Mouse (Mus musculus): ENCODE data around the gene Rora. TPM values are rescaled to one million over a fixed set of nuclear protein-coding genes. Genes with fewer than 3 reads are reported as not detected.

Rora gene
- polyA plus RNA-seq, 1 experiment from 2014 or later, result 7.5 TPM

DNA sequence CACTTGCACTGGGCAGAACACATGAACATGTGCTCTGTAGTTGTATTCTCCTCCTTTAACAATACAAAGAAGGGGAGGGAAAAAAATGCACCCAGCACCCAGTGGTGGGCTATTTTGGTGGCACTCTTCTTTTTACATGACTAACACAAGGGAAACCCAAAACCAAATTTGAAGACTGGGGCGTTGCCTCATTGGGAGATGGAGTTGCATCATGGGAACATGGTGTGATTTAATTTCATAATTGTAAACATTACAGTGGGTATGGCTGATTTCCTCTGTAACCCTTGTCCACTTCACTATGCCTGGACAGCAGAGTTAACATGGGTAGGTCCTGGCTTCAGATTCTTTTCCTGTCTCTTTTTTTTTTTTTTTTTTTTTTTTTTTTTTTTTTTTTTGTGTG is 634.5 kb downstream of the Rora start:
- no peak overlapping the region for H3K4me2 ChIP-seq (replicated peaks; ENCODE audit: low read depth)
- no peaks in the 10 kb centered on the region for H3K36me3 ChIP-seq (ENCODE audit: control insufficient read depth, insufficient read depth, low read length)
- TF ChIP-seq CTCF (IDR thresholded peaks at IDR 0.05; ENCODE audit: low read depth) (no peak), EP300 (optimal IDR thresholded peaks at IDR 0.05) (no peak)
- no peak overlapping the region for H3K27ac ChIP-seq (replicated peaks)
- H3K27me3 ChIP-seq (ENCODE audit: control insufficient read depth, insufficient read depth, low read length), result 0 out of 2 replicates have a peak, but pooled peaks cover under 1% of the 10 kb centered on the region
- no peaks in the 10 kb centered on the region for H3K9me3 ChIP-seq (ENCODE audit: control insufficient read depth, low read length)
- no peak for DNase-seq (ENCODE audit: low spot score)
- ATAC-seq (ENCODE audit: low FRiP score, low TSS enrichment), result no peak
- no peak overlapping the region for H3K4me3 ChIP-seq (ENCODE audit: low read depth, low read length)
- no peak overlapping the region for H3K9ac ChIP-seq (ENCODE audit: low read length)
- no peaks in the 10 kb centered on the region for H3K4me1 ChIP-seq (replicated peaks; ENCODE audit: control insufficient read depth, insufficient read depth)
- WGBS, result 76% methylated on average over 1 of the region's 1 CpGs

DNA sequence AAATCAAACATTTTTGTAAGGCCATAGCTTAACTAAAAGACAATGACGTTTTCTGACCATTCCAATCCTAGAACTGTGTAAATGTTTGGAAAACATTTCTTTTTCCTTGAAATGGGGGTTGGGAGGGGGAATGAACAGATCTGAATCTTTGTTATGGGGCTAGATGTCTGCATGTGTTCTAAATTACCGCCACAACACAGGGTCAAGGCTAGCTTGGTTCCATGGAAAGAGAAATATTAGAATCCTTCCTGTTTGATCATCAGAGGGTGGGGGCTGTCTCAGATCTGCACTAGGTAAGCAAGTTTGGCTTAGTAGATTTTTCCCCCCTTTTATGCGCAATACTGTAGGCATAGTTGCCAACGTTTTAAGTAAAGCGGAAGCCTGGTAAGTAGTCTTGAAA is 635.0 kb downstream of the Rora start:
- Histone ChIP-seq H3K4me3 (ENCODE audit: low read depth, low read length) (no peak overlapping the region), H3K4me2 (replicated peaks; ENCODE audit: low read depth) (no peak overlapping the region), H3K9ac (ENCODE audit: low read length) (no peak overlapping the region), H3K27ac (replicated peaks) (no peak overlapping the region), H3K36me3 (ENCODE audit: control insufficient read depth, insufficient read depth, low read length) (no peaks in the 10 kb centered on the region), H3K4me1 (replicated peaks; ENCODE audit: control insufficient read depth, insufficient read depth) (no peaks in the 10 kb centered on the region), H3K9me3 (ENCODE audit: control insufficient read depth, low read length) (no peaks in the 10 kb centered on the region), H3K27me3 (ENCODE audit: control insufficient read depth, insufficient read depth, low read length) (0 out of 2 replicates have a peak, but pooled peaks cover 3% of the 10 kb centered on the region)
- WGBS, result 49% methylated on average over 5 of the region's 5 CpGs
- DNase-seq (ENCODE audit: low spot score), result no peak
- no peak for ATAC-seq (ENCODE audit: low FRiP score, low TSS enrichment)
- TF ChIP-seq EP300 (optimal IDR thresholded peaks at IDR 0.05) (no peak), CTCF (IDR thresholded peaks at IDR 0.05; ENCODE audit: low read depth) (no peak)

- DNase-seq (ENCODE audit: low spot score) (peak; percentile 86), ATAC-seq (ENCODE audit: low FRiP score, low TSS enrichment) (peak; percentile 96)
- H3K4me2 ChIP-seq (replicated peaks; ENCODE audit: low read depth), result peak overlapping the region; percentile 99
- H3K27ac ChIP-seq (replicated peaks), result peak overlapping the region; percentile 49; the same call in 1 of the 2 replicates
- TF ChIP-seq CTCF (IDR thresholded peaks at IDR 0.05; ENCODE audit: low read depth) (peak; percentile 21), EP300 (optimal IDR thresholded peaks at IDR 0.05) (no peak)
- H3K36me3 ChIP-seq (ENCODE audit: control insufficient read depth, insufficient read depth, low read length), result no peaks in the 10 kb centered on the region
- H3K4me3 ChIP-seq (ENCODE audit: low read depth, low read length), result peak overlapping the region; percentile 72
- 0 out of 2 replicates have a peak, but pooled peaks cover 3% of the 10 kb centered on the region for H3K27me3 ChIP-seq (ENCODE audit: control insufficient read depth, insufficient read depth, low read length)
- peak overlapping the region; percentile 77 for H3K9ac ChIP-seq (ENCODE audit: low read length)
- H3K4me1 ChIP-seq (replicated peaks; ENCODE audit: control insufficient read depth, insufficient read depth), result no peaks in the 10 kb centered on the region
- H3K9me3 ChIP-seq (ENCODE audit: control insufficient read depth, low read length), result no peaks in the 10 kb centered on the region
- 2% methylated on average over 57 of the region's 59 CpGs for WGBS
These were observed 635.8 kb downstream of the Rora start for GRCm38 (mm10) chr9:69289056-69290017.

DNA sequence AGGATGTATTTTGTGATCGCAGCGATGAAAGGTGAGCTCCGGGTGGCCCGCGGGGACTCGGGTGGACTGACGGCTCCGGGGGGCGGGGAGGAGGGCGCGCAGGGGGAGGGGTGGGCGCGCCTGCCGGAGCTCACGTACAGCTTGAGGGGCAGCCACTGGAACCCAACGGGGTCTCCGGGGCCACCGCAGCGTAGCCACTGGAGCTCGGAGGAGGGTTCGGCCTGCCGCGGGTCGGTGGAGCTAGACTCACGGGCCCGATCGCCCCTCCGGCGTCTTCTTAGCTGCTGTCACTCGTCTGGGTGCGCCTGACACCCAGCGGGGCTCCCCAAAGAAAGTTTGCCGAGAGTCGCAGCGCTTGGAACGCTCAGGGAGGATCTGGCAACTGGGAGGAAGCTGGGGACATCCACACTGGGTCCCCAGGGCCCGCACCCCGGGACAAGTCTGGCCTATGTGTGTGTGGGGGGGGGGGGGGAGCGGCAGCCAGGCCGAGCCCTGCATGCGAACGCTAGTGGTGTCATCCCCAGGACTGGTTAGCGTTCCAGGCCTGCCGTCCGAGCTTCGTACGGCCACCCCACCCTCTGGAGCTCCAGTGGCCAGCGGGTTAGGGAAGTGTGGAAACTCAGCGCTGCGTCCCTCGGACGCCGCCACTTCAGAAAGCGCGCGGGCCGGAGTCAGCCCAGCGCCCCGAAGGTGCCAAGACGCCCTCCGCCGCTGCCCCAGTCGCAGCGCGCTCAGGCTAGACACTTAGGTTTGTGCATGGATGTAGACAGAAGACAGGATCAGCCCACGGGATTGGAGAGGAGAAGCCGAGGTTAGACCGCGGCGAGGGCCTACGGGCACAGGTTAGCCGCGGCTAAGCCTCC is 636.7 kb downstream of the Rora start:
- Histone ChIP-seq H3K9me3 (ENCODE audit: control insufficient read depth, low read length) (no peaks in the 10 kb centered on the region), H3K4me1 (replicated peaks; ENCODE audit: control insufficient read depth, insufficient read depth) (no peaks in the 10 kb centered on the region), H3K27ac (replicated peaks) (peak overlapping the region; percentile 49), H3K4me2 (replicated peaks; ENCODE audit: low read depth) (peak overlapping the region; percentile 99), H3K9ac (ENCODE audit: low read length) (peak overlapping the region; percentile 77), H3K27me3 (ENCODE audit: control insufficient read depth, insufficient read depth, low read length) (0 out of 2 replicates have a peak, but pooled peaks cover 3% of the 10 kb centered on the region), H3K4me3 (ENCODE audit: low read depth, low read length) (peak overlapping the region; percentile 72), H3K36me3 (ENCODE audit: control insufficient read depth, insufficient read depth, low read length) (no peaks in the 10 kb centered on the region)
- DNase-seq (ENCODE audit: low spot score), result peak; percentile 48
- peak; percentile 52 for ATAC-seq (ENCODE audit: low FRiP score, low TSS enrichment)
- WGBS, result under 1% methylated on average over 60 of the region's 73 CpGs
- no peak for TF ChIP-seq CTCF (IDR thresholded peaks at IDR 0.05; ENCODE audit: low read depth)

DNA sequence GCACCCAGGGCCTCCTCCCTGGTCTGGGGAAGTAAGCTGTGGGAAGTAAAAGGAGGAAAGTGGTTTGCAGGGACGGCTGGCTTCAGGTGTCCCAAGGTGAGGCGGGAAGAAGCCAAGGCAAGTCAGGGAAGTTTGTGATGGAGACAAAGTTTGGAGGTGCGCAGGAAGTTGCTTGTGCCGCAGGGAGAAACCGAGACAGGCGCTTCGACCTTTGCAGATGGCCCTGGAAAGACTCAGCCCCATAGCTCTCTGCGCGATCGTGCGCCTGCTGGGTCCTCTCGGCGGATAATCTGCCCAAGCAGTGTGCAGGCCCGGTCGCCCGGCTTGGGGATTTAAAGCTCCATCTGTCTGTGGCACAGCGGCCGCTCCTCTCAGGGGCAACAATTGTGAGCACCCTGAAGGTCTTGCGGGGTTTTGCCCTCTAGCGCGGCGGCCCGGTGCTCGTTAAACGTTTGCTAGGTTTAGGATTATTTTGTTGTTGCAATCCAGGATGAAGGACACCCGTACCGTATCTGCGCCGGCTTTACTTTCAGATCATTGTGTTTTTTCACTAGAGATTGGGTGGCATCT is 637.4 kb downstream of the Rora start:
- 10% methylated on average over 29 of the region's 29 CpGs for WGBS
- ATAC-seq (ENCODE audit: low FRiP score, low TSS enrichment), result no peak
- Histone ChIP-seq H3K27me3 (ENCODE audit: control insufficient read depth, insufficient read depth, low read length) (0 out of 2 replicates have a peak, but pooled peaks cover 3% of the 10 kb centered on the region), H3K9ac (ENCODE audit: low read length) (peak overlapping the region; percentile 77), H3K27ac (replicated peaks) (no peak overlapping the region), H3K4me3 (ENCODE audit: low read depth, low read length) (peak overlapping the region; percentile 72), H3K9me3 (ENCODE audit: control insufficient read depth, low read length) (no peaks in the 10 kb centered on the region), H3K4me2 (replicated peaks; ENCODE audit: low read depth) (peak overlapping the region; percentile 99), H3K4me1 (replicated peaks; ENCODE audit: control insufficient read depth, insufficient read depth) (no peaks in the 10 kb centered on the region), H3K36me3 (ENCODE audit: control insufficient read depth, insufficient read depth, low read length) (no peaks in the 10 kb centered on the region)
- peak; percentile 25 for DNase-seq (ENCODE audit: low spot score)
- TF ChIP-seq EP300 (optimal IDR thresholded peaks at IDR 0.05) (no peak), CTCF (IDR thresholded peaks at IDR 0.05; ENCODE audit: low read depth) (no peak)

All from stomach, postnatal 0 days (tissue).